Mouse (Mus musculus): ENCODE data around the gene Tamm41. TPM values are rescaled to one million over a fixed set of nuclear protein-coding genes. Genes with fewer than 3 reads are reported as not detected.

The Tamm41 gene
- polyA plus RNA-seq, 1 experiment from 2014 or later = 55.5 TPM

- Histone ChIP-seq H3K36me3 (no peaks in the 10 kb centered on the region; the same call in 1 of the 2 replicates), H3K27me3 (no peaks in the 10 kb centered on the region), H3K9me3 (no peaks in the 10 kb centered on the region), H3K4me2 (replicated peaks) (no peak overlapping the region), H3K9ac (replicated peaks) (no peak overlapping the region), H3K4me3 (replicated peaks) (no peak overlapping the region), H3K4me1 (replicated peaks) (no peaks in the 10 kb centered on the region), H3K27ac (no peak overlapping the region)
- ATAC-seq = no peak
- 95% methylated on average over 5 of the region's 5 CpGs for WGBS
Observed at GRCm38 (mm10) chr6:114994079-114994478, 43.6 kb downstream of the Tamm41 start.

GRCm38 (mm10) chr6:114993659-114994058 is 44.0 kb downstream of the Tamm41 start:
- no peaks in the 10 kb centered on the region for H3K4me1 ChIP-seq (replicated peaks)
- no peak for ATAC-seq
- no peak overlapping the region for H3K9ac ChIP-seq (replicated peaks)
- 85% methylated on average over 8 of the region's 8 CpGs for WGBS
- H3K27me3 ChIP-seq = no peaks in the 10 kb centered on the region
- H3K27ac ChIP-seq = no peak overlapping the region
- no peaks in the 10 kb centered on the region; the same call in 1 of the 2 replicates for H3K36me3 ChIP-seq
- no peak overlapping the region for H3K4me2 ChIP-seq (replicated peaks)
- H3K4me3 ChIP-seq (replicated peaks) = no peak overlapping the region
- no peaks in the 10 kb centered on the region for H3K9me3 ChIP-seq

- Histone ChIP-seq H3K4me3 (replicated peaks) (no peak overlapping the region), H3K9me3 (no peaks in the 10 kb centered on the region), H3K9ac (replicated peaks) (no peak overlapping the region), H3K36me3 (no peaks in the 10 kb centered on the region; the same call in 1 of the 2 replicates), H3K4me2 (replicated peaks) (no peak overlapping the region), H3K27me3 (no peaks in the 10 kb centered on the region), H3K27ac (no peak overlapping the region), H3K4me1 (replicated peaks) (no peaks in the 10 kb centered on the region)
- 87% methylated on average over 4 of the region's 4 CpGs for WGBS
- ATAC-seq = no peak
Observed at GRCm38 (mm10) chr6:114991909-114992308, 45.8 kb downstream of the Tamm41 start.

- Histone ChIP-seq H3K4me3 (replicated peaks) (no peak overlapping the region), H3K4me2 (replicated peaks) (no peak overlapping the region), H3K27ac (no peak overlapping the region), H3K36me3 (no peaks in the 10 kb centered on the region), H3K9ac (replicated peaks) (no peak overlapping the region), H3K4me1 (replicated peaks) (no peaks in the 10 kb centered on the region), H3K27me3 (no peaks in the 10 kb centered on the region), H3K9me3 (no peaks in the 10 kb centered on the region)
- ATAC-seq = no peak
- 61% methylated on average over 3 of the region's 3 CpGs for WGBS
Observed at GRCm38 (mm10) chr6:114988619-114988980, 49.1 kb downstream of the Tamm41 start.

- ATAC-seq = no peak
- no peak overlapping the region for H3K27ac ChIP-seq
Observed at GRCm38 (mm10) chr6:114987966-114988618, 49.6 kb downstream of the Tamm41 start.

GRCm38 (mm10) chr6:114982671-114983070 is 55.0 kb downstream of the Tamm41 start:
- 89% methylated on average over 7 of the region's 7 CpGs for WGBS
- no peak for ATAC-seq

More at GRCm38 (mm10) chr6:114987966-114988618, 49.6 kb downstream of the Tamm41 start:
- Histone ChIP-seq H3K4me1 (replicated peaks) (no peaks in the 10 kb centered on the region), H3K36me3 (no peaks in the 10 kb centered on the region), H3K9ac (replicated peaks) (no peak overlapping the region), H3K27me3 (no peaks in the 10 kb centered on the region), H3K9me3 (no peaks in the 10 kb centered on the region), H3K4me2 (replicated peaks) (no peak overlapping the region), H3K4me3 (replicated peaks) (no peak overlapping the region)
- WGBS = 74% methylated on average over 7 of the region's 7 CpGs

GRCm38 (mm10) chr6:114979715-114980114 is 58.0 kb downstream of the Tamm41 start:
- Histone ChIP-seq H3K9ac (replicated peaks) (no peak overlapping the region), H3K4me1 (replicated peaks) (no peaks in the 10 kb centered on the region), H3K27ac (no peak overlapping the region), H3K4me2 (replicated peaks) (no peak overlapping the region), H3K36me3 (no peaks in the 10 kb centered on the region), H3K9me3 (no peaks in the 10 kb centered on the region), H3K4me3 (replicated peaks) (no peak overlapping the region), H3K27me3 (no peaks in the 10 kb centered on the region)
- ATAC-seq = no peak
- WGBS = 79% methylated on average over 1 of the region's 1 CpGs

More at GRCm38 (mm10) chr6:114982671-114983070, 55.0 kb downstream of the Tamm41 start:
- H3K9me3 ChIP-seq = no peaks in the 10 kb centered on the region
- H3K27me3 ChIP-seq = no peaks in the 10 kb centered on the region
- no peaks in the 10 kb centered on the region for H3K4me1 ChIP-seq (replicated peaks)
- no peak overlapping the region for H3K9ac ChIP-seq (replicated peaks)
- no peak overlapping the region for H3K4me3 ChIP-seq (replicated peaks)
- no peak overlapping the region for H3K27ac ChIP-seq
- H3K36me3 ChIP-seq = no peaks in the 10 kb centered on the region
- H3K4me2 ChIP-seq (replicated peaks) = no peak overlapping the region

- Histone ChIP-seq H3K36me3 (no peaks in the 10 kb centered on the region), H3K27ac (no peak overlapping the region), H3K27me3 (0 out of 2 replicates have a peak, but pooled peaks cover 2% of the 10 kb centered on the region), H3K4me2 (replicated peaks) (no peak overlapping the region), H3K4me3 (replicated peaks) (no peak overlapping the region), H3K9ac (replicated peaks) (no peak overlapping the region), H3K9me3 (no peaks in the 10 kb centered on the region), H3K4me1 (replicated peaks) (no peaks in the 10 kb centered on the region)
- ATAC-seq = no peak
- WGBS = 91% methylated on average over 7 of the region's 7 CpGs
Observed at GRCm38 (mm10) chr6:114976915-114977419, 60.7 kb downstream of the Tamm41 start.

GRCm38 (mm10) chr6:114974331-114974730 is 63.3 kb downstream of the Tamm41 start:
- 88% methylated on average over 1 of the region's 1 CpGs for WGBS
- Histone ChIP-seq H3K4me1 (replicated peaks) (peaks cover 7% of the 10 kb centered on the region), H3K27me3 (peaks cover 10% of the 10 kb centered on the region), H3K9me3 (no peaks in the 10 kb centered on the region), H3K9ac (replicated peaks) (no peak overlapping the region), H3K4me3 (replicated peaks) (no peak overlapping the region), H3K27ac (no peak overlapping the region), H3K4me2 (replicated peaks) (no peak overlapping the region), H3K36me3 (no peaks in the 10 kb centered on the region)
- ATAC-seq = no peak

- Histone ChIP-seq H3K9me3 (no peaks in the 10 kb centered on the region), H3K4me3 (replicated peaks) (no peak overlapping the region), H3K27me3 (peaks cover 20% of the 10 kb centered on the region), H3K4me2 (replicated peaks) (no peak overlapping the region), H3K36me3 (no peaks in the 10 kb centered on the region), H3K27ac (no peak overlapping the region), H3K9ac (replicated peaks) (no peak overlapping the region), H3K4me1 (replicated peaks) (peaks cover 15% of the 10 kb centered on the region)
- 83% methylated on average over 1 of the region's 1 CpGs for WGBS
- ATAC-seq = no peak
Observed at GRCm38 (mm10) chr6:114972988-114973387, 64.7 kb downstream of the Tamm41 start.

- WGBS = 70% methylated on average over 5 of the region's 5 CpGs
- Histone ChIP-seq H3K9me3 (no peaks in the 10 kb centered on the region), H3K4me3 (replicated peaks) (no peak overlapping the region), H3K4me1 (replicated peaks) (peaks cover 15% of the 10 kb centered on the region), H3K4me2 (replicated peaks) (no peak overlapping the region), H3K36me3 (no peaks in the 10 kb centered on the region), H3K27me3 (peaks cover 41% of the 10 kb centered on the region), H3K9ac (replicated peaks) (no peak overlapping the region), H3K27ac (no peak overlapping the region)
- ATAC-seq = no peak
Observed at GRCm38 (mm10) chr6:114970895-114971294, 66.8 kb downstream of the Tamm41 start.

- 27% methylated on average over 6 of the region's 6 CpGs for whole genome bisulfite sequencing
- peaks cover 15% of the 10 kb centered on the region for H3K4me1 ChIP-seq (replicated peaks)
- no peaks in the 10 kb centered on the region for H3K9me3 ChIP-seq
- no peak overlapping the region for H3K27ac ChIP-seq
- peak overlapping the region; percentile 100; the same call in 1 of the 2 replicates for H3K4me2 ChIP-seq (replicated peaks)
- no peak overlapping the region for H3K9ac ChIP-seq (replicated peaks)
- H3K36me3 ChIP-seq = no peaks in the 10 kb centered on the region
- H3K27me3 ChIP-seq = peaks cover 46% of the 10 kb centered on the region
- no peak for ATAC-seq
- H3K4me3 ChIP-seq (replicated peaks) = no peak overlapping the region
Observed at GRCm38 (mm10) chr6:114970386-114970785, 67.3 kb downstream of the Tamm41 start.

Measured in midbrain, embryonic 13.5 days (tissue).